Mouse (Mus musculus): ENCODE results near the gene Pik3ca.

The Pik3ca gene

GRCm38 (mm10) chr3:32496711-32497070 is 99.2 kb downstream of the Pik3ca start:
- no peak for DNase-seq (ENCODE audit: low spot score)

- DNase-seq (ENCODE audit: low spot score): no peak
Observed at GRCm38 (mm10) chr3:32500346-32500745, 102.9 kb downstream of the Pik3ca start.

DNA sequence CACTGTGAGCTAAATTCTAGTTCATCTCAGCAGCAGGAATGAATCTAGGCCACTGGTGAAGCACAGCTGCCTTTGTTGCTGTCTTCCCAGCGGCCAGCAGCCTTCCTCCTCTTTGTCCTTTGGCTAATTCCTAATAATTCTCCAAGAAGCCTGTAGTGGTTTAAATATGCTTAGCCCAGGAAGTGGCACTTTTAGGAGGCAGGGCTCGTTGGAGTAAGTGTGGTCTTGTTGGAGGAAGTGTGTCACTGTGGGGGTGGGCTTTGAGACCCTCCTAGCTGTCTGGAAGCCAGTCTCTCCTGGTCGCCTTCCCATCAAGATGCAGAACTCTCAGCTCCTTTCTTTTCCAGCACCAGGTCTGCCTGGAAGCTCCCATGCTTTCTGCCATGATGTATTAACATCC is 108.4 kb downstream of the Pik3ca start:
- no peak for DNase-seq (ENCODE audit: low spot score)

GRCm38 (mm10) chr3:32506366-32507225 is 109.1 kb downstream of the Pik3ca start:
- DNase-seq (ENCODE audit: low spot score): no peak

DNA sequence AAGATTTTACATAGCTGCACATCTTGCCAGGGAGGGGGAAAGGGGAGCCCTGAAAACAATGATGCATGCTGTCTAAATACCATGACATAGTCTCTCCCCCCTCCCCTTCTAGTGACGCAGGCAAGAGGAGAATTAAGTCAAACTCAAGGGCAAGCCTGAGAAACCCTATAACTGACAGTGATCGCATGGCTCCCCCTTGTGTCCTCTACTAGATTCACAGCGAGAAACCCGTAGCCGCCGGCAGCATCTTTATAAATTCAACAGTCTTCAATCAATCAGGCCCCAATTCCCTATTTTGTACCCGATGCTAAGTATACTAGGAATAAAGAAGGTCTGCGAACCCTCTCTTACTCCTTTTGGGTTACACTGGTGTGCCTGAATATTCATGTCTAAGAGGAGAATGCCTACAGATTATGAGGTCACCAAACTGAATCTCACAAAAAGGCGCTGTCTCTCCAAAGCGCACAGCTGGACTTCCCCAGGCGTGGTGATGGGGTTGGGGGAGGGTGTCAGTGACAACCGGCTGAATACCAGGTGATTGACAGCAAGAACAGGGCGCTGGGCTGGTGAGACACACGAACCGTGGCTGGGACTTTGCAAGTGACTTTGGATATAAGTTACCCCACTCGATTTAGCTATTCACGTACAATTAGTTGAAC is 111.3 kb downstream of the Pik3ca start:
- DNase-seq (ENCODE audit: low spot score): peak; percentile 75

DNA sequence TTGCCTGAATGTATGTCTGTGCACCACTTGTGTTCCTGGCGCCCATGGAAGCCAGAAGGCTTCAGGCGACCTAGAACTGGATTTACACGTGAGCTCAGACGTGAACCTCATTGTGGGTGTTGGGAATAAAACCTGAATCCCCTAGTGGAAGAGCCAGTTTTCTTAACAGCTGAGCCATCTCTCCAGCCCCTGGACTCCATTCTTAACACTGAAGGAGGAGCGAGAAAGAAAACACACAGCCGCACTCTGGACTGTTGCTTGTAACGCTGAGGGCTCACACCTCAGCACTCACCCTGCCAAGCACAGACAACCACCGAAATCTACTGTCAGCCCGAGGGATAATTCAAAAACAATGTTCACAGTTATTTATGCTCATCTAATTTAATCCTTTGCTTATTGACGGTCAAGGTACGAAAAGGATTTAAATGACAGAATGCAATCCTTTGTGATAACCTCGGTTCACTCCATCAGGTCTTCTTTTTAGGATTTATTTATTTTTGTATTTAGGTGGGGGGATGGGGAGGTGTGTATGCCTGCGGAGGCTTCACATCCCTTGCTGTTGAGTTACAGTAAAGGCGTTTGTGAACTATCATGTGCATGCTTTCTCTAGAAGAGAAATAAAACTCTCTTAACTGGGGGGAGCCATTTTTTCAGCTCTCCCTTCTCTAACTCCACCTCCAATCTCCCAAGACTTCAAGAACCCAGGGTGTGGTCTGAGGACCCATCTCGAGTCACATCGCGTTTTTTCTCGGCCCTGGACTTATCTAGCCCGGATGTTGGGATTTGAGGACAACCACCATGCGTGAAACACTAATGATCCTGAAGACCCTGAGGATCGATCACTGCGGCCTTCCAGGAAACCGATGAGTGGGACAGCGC is 112.3 kb downstream of the Pik3ca start, which contains the start of gene Zfp639:
TSS of gene Zfp639 (plus strand) at position 764 of the 879 bp plus-strand sequence.
- DNase-seq (ENCODE audit: low spot score): no peak

DNA sequence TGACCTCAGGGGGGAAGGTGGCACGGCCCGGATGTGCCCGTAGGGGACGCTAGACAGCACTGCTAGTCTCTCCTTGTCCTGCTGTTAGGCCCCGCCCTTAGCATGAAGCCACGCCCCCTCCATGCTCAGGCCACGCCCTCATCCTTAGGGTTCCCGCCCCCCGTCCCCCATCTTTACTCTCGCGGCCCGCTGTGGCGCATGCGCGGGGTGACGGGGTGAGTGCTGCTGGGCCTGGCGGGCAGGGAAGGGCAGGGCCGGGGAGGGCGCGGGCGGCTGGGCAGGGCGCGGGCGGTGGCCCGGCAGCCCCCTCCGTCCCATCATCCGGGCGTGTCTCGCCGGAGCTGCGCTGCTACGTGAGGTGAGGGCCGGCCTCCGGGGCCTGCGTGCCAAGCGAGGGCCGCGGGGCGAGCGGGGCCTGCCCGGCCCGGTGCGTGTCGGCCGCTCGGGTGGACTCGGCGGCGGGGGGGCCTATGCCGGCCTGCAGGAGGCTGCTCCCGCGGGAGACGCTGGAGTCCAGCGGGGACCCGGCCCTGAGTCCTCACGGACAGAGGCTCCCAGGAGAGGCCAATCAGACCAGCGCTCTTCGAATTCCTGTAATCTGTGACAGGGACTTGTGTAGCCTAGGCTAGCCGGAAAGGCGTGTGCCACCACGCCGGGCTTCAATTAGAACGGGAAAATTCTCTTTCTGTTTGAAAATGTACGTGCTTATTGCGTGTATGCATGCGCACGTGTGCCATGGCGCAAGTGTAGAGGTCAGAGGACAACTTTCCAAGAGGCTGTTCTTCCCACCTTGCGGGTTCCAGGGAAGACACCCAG is 113.1 kb downstream of the Pik3ca start:
- DNase-seq (ENCODE audit: low spot score): peak; percentile 96

DNA sequence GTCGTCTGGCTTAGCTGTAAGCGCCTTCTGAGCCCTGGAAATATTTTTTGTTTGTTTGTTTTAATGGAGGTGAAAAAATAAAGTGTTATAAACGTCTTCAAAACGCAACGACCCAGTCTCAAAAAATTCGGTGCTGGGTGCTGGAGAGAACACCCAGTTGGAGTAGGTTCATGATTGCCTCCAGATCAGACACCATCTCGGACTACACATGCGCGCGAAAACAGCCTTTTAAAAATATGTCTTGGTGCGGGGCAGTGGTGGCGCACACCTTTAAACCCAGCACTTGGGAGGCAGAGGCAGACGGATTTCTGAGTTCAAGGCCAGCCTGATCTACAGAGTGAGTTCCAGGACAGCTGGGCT is 113.7 kb downstream of the Pik3ca start:
- peak; percentile 32 for DNase-seq (ENCODE audit: low spot score)

- no peak for DNase-seq (ENCODE audit: low spot score)
Observed at GRCm38 (mm10) chr3:32512686-32513284, 115.3 kb downstream of the Pik3ca start.

DNA sequence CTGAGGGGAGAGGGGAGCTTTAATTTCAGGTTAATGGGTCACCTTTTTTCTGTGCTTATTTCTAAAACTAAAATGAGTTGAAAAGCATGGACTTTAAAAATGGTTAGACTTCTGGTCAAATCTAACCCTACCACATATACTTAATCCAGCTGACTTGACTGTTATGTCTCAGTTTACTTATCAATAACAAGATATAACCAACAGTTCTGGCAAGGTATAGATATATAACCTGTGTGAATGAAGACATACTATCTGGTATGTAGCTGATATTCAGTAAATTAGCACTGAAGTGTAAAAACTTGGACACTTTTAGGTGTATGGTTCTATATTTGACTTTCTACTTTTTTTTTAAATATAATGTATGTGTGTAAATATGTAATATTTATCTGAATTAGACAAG is 116.1 kb downstream of the Pik3ca start:
- DNase-seq (ENCODE audit: low spot score): no peak
